Mouse (Mus musculus) layer of hippocampus, adult 2 months (tissue): ENCODE measurements at regions not wholly inside any gene's neighbourhood (a gene's known extent, or its start where the extent isn't known, plus 50 kb on each side); places are given as distances from the start of the nearest gene placed in this dataset.

ENCODE experiments used
- DNase-seq, 2 experiments: peaks; one replicate each; pipeline ENCODE4 v3.0.0; 2022; ENCODE audit warnings: low spot score in 2 of 2
- H3K27ac ChIP-seq: fragments of 200-600 bp; 2 replicates; pipeline ENCODE4 v1.8.1; 2022
- H3K4me3 ChIP-seq: fragments of 200-600 bp; 2 replicates; pipeline ENCODE4 v1.8.1; 2022; ENCODE audit warnings: mild to moderate bottlenecking
- CTCF ChIP-seq: fragments of 200-600 bp; conservative IDR thresholded peaks from 2 replicates; pipeline ENCODE4 v1.8.1; 2022; ENCODE audit warnings: antibody characterized with exemption, mild to moderate bottlenecking, moderate library complexity

DNA sequence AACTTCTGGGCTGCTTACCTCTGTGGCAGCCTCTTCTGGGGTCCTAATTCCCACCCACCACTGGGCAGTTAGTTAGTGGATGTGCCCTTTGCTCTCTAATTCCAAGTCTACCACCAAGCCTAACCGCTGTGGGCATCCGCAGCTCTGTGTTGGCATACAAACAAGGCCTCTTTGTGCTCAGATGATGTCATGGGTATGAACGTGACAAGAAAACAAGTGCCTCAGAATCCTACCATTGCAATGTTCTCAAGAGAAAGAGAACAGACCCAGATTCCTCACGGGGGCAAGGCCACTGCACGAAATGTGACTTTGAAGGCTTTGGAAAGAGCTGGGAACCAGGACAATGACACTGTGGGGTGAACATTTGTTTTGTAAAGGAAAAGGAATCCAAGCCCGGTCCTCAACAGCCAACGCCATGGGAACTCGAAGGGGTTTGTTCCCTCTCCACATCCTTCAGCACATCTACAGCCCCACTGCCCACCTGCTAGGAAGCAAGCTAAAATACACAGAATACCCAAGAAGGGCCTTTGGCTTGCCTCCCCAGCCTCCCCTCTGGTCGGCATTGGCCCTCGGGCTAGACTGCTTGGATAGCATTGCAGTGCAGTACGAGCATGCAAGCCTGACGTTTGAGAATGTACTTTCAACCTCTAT, 210.2 kb upstream of the Pabpc6 start:
- Histone ChIP-seq H3K27ac (peak overlapping the region; percentile 93), H3K4me3 (no peak overlapping the region)
- TF ChIP-seq CTCF: no peak
- DNase-seq: peak; percentile 21 to 66

DNA sequence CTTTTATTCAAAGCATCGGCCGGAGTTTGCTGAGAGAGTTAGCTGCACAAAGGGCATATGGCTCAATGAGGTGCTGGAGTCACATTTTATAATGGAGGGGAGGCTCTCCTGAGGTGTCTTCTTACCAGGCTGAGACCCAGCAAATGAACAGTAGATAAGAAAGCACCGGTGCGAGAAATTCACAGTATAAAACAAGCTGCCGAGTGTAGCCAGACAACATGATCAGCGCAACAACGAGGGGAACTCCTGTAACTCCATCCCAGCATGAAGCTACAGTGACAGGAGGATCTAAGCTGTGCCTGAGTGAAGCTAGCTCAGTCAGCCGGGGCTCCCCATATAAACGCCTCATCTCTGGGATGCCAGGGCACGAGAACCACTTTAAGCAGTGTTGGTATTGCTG, 204.2 kb upstream of the Pabpc6 start:
- Histone ChIP-seq H3K27ac (peak overlapping the region; percentile 7; the same call in 1 of the 2 replicates), H3K4me3 (no peak overlapping the region)
- no peak for DNase-seq
- TF ChIP-seq CTCF: no peak

DNA sequence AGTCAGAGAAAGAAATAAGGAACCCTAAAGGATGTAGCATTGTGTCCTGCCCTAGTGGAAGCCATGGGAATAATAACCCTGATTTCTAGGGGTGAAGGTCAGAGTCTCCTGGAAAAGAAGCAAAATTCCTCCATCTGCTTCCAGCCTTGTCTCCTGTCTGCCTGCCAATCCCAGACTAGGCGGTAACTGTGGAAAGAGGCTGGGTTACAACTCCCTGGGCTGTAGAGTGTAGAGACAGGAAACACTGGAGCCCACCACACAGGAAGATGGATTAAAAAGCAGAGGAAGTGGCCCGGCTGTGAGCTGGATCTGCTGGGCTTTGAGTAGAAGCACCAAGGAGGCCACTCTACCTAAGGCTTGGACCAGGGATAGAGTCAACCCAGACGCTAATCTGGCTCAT, 200.7 kb upstream of the Pabpc6 start:
- H3K4me3 ChIP-seq: no peak overlapping the region
- no peak for DNase-seq
- TF ChIP-seq CTCF: no peak
- no peak overlapping the region for H3K27ac ChIP-seq

DNA sequence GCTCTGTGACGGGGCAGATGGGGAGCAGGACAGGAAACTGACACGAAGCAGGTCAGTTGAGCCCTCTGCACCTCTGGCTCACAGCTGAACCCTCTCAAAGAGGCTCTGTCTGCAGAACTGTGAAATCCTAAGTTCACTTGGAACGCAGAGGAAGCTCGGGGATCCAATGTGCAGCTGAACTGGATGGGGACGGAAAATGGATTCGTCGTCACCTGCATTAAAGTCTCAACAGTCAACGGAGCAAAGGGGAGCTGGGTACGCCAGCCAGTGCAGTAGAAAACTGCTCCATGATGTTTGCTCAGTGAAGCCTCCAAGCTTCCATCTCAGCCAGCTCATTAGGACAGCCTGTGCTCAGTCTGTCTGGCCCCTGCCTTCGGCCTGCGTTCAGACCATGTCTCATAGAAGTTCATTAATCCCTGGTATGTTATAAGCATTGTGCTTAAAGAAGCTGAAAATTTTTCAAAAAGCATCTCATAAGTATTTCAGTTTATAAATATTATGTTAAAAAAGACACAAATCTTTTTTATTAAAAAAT, 199.3 kb upstream of the Pabpc6 start:
- no peak overlapping the region for H3K4me3 ChIP-seq
- H3K27ac ChIP-seq: no peak overlapping the region
- no peak for DNase-seq
- TF ChIP-seq CTCF: no peak

DNA sequence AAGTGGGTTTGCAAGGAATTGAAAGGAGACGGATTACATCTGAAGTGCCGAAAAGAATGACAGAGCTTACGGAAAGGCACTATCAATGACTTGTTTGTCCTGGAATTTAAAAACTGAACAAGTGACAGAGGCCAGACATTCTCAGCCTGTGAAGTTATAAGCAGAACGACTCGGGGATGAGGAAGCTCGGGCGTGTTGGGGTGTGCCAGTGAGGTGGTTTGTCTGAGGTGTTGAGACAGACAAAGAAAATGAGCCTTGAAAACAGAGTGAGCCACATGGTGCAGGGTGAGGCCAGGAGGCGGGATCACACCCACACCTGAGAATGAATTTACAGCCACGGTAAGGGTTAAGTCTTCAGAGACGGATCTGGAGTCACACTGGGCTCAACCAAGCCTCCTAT, 194.7 kb upstream of the Pabpc6 start:
- TF ChIP-seq CTCF: no peak
- Histone ChIP-seq H3K4me3 (no peak overlapping the region), H3K27ac (no peak overlapping the region)
- no peak for DNase-seq

DNA sequence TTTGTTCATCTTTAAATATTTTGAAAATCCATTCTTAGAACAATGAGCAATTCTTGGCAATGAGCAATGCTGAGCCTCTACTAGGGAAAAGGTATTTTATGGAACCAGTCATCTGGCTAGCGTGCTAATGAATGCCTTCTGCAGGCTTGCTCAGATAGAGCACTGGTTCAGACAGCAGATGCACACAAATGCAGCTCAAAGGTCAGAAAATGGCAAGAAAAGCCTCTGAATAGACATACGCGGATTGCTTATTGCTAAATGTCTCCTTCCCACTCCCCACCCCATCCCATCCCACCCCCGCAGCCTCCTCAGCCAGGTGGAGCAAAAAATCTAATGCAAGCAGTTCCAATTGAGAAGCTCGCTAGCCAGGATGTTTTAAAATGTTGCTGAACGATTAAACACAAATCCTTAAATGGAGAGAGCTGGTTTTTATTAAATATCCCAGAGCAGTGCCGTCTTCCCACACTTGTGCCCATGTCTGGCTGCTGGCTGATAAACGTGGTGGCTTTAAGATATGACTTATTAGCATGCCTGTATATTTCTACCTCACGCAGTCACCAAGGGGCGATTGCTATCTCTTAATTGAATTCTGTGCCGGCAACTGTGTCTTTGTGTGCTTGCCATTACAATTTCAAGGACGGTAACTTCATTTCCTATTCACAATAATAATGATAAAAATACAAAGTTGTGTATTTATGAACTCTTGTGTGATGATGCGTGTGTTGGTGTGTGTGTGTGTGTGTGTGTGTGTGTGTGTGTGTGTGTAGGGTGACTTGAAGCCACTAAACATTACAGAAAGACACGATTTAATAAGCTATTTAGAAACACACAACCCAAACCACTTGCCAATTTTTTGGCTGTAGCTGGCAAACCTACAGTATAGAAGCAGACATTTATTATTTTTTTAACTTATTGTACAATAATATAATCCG, 192.7 kb upstream of the Pabpc6 start:
- no peak for TF ChIP-seq CTCF
- no peak overlapping the region for H3K4me3 ChIP-seq
- H3K27ac ChIP-seq: peak overlapping the region; percentile 83
- DNase-seq: peak in 1 of 2 experiments; percentile 16

DNA sequence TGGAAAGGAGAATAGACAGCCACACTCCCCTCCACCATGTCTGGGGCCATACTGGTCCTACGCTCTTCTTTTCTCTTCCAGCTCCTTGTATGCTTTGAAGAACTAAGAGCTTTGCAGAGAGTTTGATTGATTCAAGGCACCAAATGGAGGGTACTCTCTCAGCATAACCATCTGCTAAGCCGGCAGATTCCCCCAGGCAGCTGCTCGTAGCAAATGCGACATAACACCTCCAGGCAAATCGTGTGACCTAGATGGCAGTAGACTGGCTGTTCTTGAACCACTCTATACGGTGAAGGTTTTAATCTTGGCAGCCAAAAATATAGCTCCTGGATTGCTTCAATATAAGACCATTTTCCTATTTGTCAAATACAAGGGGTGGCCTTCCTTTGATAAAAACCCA, 191.8 kb upstream of the Pabpc6 start:
- H3K4me3 ChIP-seq: no peak overlapping the region
- peak overlapping the region; percentile 83 for H3K27ac ChIP-seq
- TF ChIP-seq CTCF: no peak
- peak; percentile 50 to 61 for DNase-seq

DNA sequence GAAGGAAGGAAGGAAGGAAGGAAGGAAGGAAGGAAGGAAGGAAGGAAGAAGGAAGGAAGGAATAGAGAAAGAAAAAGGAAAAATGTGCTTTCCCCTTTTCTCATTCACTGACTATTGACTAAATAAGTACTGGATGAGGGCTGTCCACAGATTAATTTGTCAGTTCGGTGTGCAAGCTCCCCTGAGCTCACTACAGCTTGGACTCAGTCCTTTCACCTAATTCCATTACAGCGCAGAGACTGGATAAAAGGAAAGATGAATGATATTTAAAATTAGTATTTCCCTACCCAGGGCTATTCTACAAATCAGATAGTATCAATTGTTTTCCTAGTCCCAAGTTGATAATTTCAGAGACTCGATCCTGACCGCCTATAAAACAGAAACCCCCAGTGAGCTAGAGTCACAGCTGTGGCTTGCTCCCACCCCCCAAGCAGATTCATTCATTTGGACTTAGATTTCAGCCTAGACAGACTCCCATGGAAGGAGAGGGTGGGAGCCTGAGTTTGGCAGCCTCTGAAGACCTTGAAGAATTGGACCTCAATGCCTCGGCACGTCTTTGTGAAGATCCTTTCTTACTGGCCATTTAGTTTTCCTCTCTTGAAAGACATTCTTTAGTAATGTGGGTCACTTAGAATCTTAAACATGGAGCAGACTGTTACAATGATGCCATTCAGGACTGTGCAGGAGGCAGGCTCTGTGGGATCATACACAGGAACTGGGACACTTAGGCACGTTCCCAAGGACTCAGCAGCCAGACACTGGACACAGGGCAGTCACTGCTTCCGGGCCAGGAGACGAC, 179.2 kb upstream of the Pabpc6 start:
- no peak for TF ChIP-seq CTCF
- Histone ChIP-seq H3K4me3 (no peak overlapping the region), H3K27ac (peak overlapping the region; percentile 58)
- peak in 1 of 2 experiments; percentile 29 for DNase-seq

DNA sequence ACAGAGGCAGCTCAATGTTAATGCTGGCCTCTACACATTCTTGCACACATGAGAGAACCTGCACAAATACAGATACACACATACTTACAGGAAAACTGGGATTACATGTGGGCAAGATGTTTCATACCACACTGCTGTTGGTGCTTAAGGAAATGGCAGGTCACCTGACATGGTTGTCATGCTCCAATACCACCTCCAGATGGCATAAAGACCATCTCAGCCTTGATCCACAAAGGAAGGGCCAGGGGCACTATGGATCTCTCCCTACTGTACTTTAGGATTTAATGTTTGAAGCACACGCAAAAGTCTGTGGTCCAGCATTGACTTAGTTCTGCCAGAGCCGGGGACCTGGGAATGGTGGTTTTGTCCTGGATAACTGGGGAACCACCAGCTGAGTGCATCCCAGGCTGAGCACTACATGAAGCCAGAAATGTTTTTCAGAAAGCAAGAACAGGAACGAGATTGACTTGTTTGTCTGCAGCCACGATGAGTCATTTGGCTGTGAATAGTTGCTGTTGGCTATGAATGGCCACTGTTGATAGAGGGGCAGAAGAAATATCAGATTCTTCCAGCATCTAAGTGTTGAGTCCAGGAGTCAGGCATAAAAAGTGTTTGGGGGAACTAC, 176.0 kb upstream of the Pabpc6 start:
- Histone ChIP-seq H3K4me3 (no peak overlapping the region), H3K27ac (peak overlapping the region; percentile 72)
- peak in 1 of 2 experiments; percentile 23 for DNase-seq
- peak; percentile 67 for TF ChIP-seq CTCF

DNA sequence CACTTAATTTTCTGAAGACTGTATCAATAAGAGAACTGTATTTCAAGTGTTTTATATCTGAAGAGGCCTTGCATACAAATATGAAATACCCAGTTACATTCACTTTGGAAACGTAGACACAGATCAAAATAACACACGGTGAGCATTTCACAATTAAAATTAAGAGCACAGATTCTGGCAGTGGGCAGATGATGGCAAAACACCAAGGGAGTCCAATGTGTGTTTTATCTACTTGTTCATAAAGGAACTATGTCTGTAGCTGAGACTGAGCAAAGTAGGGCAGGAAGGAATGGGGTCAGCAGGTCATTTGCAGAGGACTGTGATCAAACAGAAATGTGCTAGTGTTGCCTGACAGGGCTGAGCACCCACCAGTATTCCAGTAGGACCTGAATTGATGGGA, 171.6 kb upstream of the Pabpc6 start:
- Histone ChIP-seq H3K27ac (peak overlapping the region; percentile 82), H3K4me3 (no peak overlapping the region)
- DNase-seq: peak; percentile 58 to 66
- TF ChIP-seq CTCF: no peak

DNA sequence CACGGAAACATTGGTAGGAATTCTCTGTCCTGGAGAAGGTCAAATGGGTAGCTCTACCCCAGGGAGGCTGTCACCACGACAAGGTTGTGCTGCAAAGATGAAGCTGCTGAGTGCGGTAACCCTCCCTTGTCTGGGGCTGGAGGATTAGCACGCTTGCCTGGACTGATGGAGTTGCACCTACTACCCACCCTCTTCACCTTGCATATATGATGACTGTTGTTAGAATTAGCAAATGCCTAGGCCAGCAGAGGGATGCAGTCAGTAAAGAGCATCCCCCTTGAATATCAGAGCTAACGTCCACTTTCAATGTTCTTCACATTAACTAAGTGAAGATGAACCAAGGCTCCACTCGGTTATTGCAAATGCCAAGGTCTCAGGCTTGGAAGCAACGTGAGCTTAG, 169.7 kb upstream of the Pabpc6 start:
- Histone ChIP-seq H3K4me3 (no peak overlapping the region), H3K27ac (no peak overlapping the region)
- no peak for TF ChIP-seq CTCF
- DNase-seq: no peak
